Mouse (Mus musculus) liver, adult 2 months (tissue): ENCODE measurements around the gene Gm2174. TPM values are rescaled to one million over a fixed set of nuclear protein-coding genes. Genes with fewer than 3 reads are reported as not detected.

Source experiments
- DNase-seq: peaks from one replicate; pipeline ENCODE4 v3.0.0-alpha.2; 2011; ENCODE audit warnings: low read depth, low spot score; ENCODE audit errors: extremely low read depth
- H3K27ac ChIP-seq: fragments of 200-500 bp; replicated peaks from 2 replicates; pipeline ENCODE4 v1.5.1; 2012; ENCODE audit warnings: low read depth, mild to moderate bottlenecking, control low read depth, inconsistent platforms, low read length; ENCODE audit not compliant: insufficient read depth
- H3K27me3 ChIP-seq: fragments of 200-500 bp; 2 replicates; pipeline ENCODE4 v1.6.1; 2012; ENCODE audit warnings: mild to moderate bottlenecking, moderate library complexity, low read length, inconsistent platforms; ENCODE audit not compliant: control insufficient read depth, insufficient read depth
- H3K36me3 ChIP-seq: fragments of 200-500 bp; 2 replicates; pipeline ENCODE4 v1.6.1; 2012; ENCODE audit warnings: low read length, inconsistent platforms; ENCODE audit not compliant: control insufficient read depth, insufficient read depth
- H3K4me1 ChIP-seq: fragments of 200-500 bp; 2 replicates; pipeline ENCODE4 v1.6.1; 2011; ENCODE audit warnings: low read length; ENCODE audit not compliant: control insufficient read depth, insufficient read depth
- H3K4me3 ChIP-seq: fragments of 200-500 bp; 2 replicates; pipeline ENCODE4 v1.5.1; 2011; ENCODE audit warnings: low read depth, mild to moderate bottlenecking, control low read depth, low read length, moderate library complexity; ENCODE audit not compliant: insufficient read depth
- H3K79me2 ChIP-seq: fragments of 200-500 bp; 2 replicates; pipeline ENCODE4 v1.6.1; 2012; ENCODE audit warnings: inconsistent platforms, mild to moderate bottlenecking, low read length, moderate library complexity; ENCODE audit not compliant: control insufficient read depth, insufficient read depth
- H3K9ac ChIP-seq: fragments of 200-500 bp; 2 replicates; pipeline ENCODE4 v1.6.1; 2012; ENCODE audit warnings: low read depth, mild to moderate bottlenecking, control low read depth, inconsistent platforms, low read length
- CTCF ChIP-seq: fragments of 200-500 bp; IDR thresholded peaks from 2 replicates; pipeline ENCODE4 v1.5.1; 2011; ENCODE audit warnings: low read depth, low read length, control low read depth
- POLR2A ChIP-seq: fragments of 200-500 bp; IDR thresholded peaks from 2 replicates; pipeline ENCODE4 v1.6.1; 2011; ENCODE audit warnings: low read length, control low read depth; ENCODE audit not compliant: insufficient read depth; ENCODE audit errors: extremely low read depth
- WGBS: fragments of 180-500 bp; shearing (Covaris S2); methylation state at CpG from one replicate; pipeline ENCODE4 v1.1.7; 2018; 5-methylcytosine and 5-hydroxymethylcytosine counted together
- polyA plus RNA-seq: library from polyadenylated mRNA; depleted of rRNA; stranded (reverse); fragments of >200 nt; gene quantifications from 2 replicates; pipeline ENCODE4 v1.2.3, GENCODE M21; 2012; rRNA removed
- total RNA-seq: library from RNA; depleted of rRNA; stranded (reverse); fragments of >200 nt; gene quantifications from 2 replicates; pipeline ENCODE4 v1.2.3, GENCODE M21; 2014; rRNA removed

Gene Gm2174
- total and polyA plus RNA-seq, 2 experiments = not detected

DNA sequence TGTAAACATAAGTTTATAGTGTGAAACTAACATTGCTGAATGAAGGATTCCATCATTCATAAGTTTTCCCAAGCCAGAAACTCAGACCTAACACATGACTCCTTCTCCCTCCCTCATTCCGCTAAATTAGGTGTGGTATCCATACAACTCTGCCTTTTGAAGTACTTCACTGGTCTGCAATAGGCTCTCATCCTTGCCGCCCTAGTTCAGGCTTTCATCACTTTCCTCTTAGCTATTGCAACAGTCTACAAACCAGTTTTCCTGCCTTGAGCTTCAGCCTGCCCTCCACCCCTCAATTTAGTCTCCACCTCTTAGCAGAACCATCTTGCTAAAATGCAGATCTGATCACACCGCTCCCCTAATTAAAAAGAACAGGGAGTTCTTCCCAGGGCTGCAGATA is 29.8 kb downstream of the Gm2174 start:
- WGBS = 95% methylated on average over 3 of the region's 3 CpGs
- Histone ChIP-seq H3K9ac (no peak overlapping the region), H3K27me3 (no peaks in the 10 kb centered on the region), H3K4me1 (no peaks in the 10 kb centered on the region), H3K79me2 (no peaks in the 10 kb centered on the region), H3K4me3 (no peak overlapping the region), H3K27ac (no peak overlapping the region), H3K36me3 (no peaks in the 10 kb centered on the region)
- DNase-seq = no peak
- no peak for TF ChIP-seq POLR2A
- no peak for TF ChIP-seq CTCF

GRCm38 (mm10) chrX:56481906-56482305 is 34.1 kb downstream of the Gm2174 start:
- H3K9ac ChIP-seq = no peak overlapping the region
- no peaks in the 10 kb centered on the region for H3K27me3 ChIP-seq
- TF ChIP-seq POLR2A = no peak
- no peak for TF ChIP-seq CTCF
- no peaks in the 10 kb centered on the region for H3K79me2 ChIP-seq
- DNase-seq = peak; percentile 17
- no peaks in the 10 kb centered on the region for H3K4me1 ChIP-seq
- H3K4me3 ChIP-seq = no peak overlapping the region
- no peaks in the 10 kb centered on the region for H3K36me3 ChIP-seq
- H3K27ac ChIP-seq = no peak overlapping the region
- 89% methylated on average over 3 of the region's 3 CpGs for WGBS

- 5% methylated on average over 1 of the region's 1 CpGs for whole genome bisulfite sequencing
These were observed 42.0 kb downstream of the Gm2174 start for GRCm38 (mm10) chrX:56489758-56490157.

DNA sequence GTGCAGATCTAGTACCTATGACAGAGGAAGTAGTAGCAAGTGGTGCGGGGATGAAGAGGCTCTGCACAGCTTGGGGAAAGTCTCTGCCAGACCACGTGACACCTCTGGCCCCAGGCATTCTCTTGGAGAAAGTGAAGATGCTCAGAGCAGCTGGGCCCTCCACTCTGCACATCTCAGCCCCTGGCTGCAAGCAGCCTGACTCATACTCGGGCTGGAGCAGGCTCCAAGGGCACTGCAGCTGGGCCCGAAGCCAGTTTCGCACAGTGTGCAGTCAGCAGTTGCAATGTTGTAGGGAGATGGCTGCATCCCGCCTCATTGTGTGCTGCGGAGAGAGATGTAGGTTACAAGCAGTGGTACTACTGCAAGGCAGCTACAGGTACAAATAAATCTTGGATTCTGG is 49.5 kb downstream of the Gm2174 start:
- H3K4me3 ChIP-seq = no peak overlapping the region
- no peak overlapping the region for H3K27ac ChIP-seq
- 82% methylated on average over 7 of the region's 7 CpGs for WGBS
- no peak for DNase-seq
- H3K27me3 ChIP-seq = no peaks in the 10 kb centered on the region
- H3K36me3 ChIP-seq = no peaks in the 10 kb centered on the region
- H3K4me1 ChIP-seq = no peaks in the 10 kb centered on the region
- no peaks in the 10 kb centered on the region for H3K79me2 ChIP-seq
- no peak overlapping the region for H3K9ac ChIP-seq
- TF ChIP-seq CTCF (no peak), POLR2A (no peak)

More at GRCm38 (mm10) chrX:56489758-56490157, 42.0 kb downstream of the Gm2174 start:
- H3K4me1 ChIP-seq = no peaks in the 10 kb centered on the region
- no peaks in the 10 kb centered on the region for H3K36me3 ChIP-seq
- H3K9ac ChIP-seq = no peak overlapping the region
- peak; percentile 33; the same call in 1 of the 2 replicates for TF ChIP-seq CTCF
- no peak for TF ChIP-seq POLR2A
- peak; percentile 46 for DNase-seq
- H3K27ac ChIP-seq = no peak overlapping the region
- H3K79me2 ChIP-seq = no peaks in the 10 kb centered on the region
- H3K4me3 ChIP-seq = no peak overlapping the region
- H3K27me3 ChIP-seq = no peaks in the 10 kb centered on the region

Other genes starting within 250 kb of the Gm2174 start
- gene Gm773, start 235.1 kb upstream of the Gm2174 start, total RNA-seq = not detected in 2 replicates
- gene Gm773, start 235.1 kb upstream of the Gm2174 start, polyA plus RNA-seq = not detected in 2 replicates
- 0.37 and 0.54 TPM in 2 replicates for gene Zfp449, start 101.6 kb upstream of the Gm2174 start, total RNA-seq
- 0.04 and 0.10 TPM in 2 replicates for gene Zfp449, start 101.6 kb upstream of the Gm2174 start, polyA plus RNA-seq
- 0.07 and 0.09 TPM in 2 replicates for gene Smim10l2a, start 73.4 kb upstream of the Gm2174 start, total RNA-seq
- 0.05 and 0.12 TPM in 2 replicates for gene Smim10l2a, start 73.4 kb upstream of the Gm2174 start, polyA plus RNA-seq
- gene Ints6l, start 6.9 kb downstream of the Gm2174 start, total RNA-seq = 2.9 and 3.1 TPM in 2 replicates
- 0.81 and 1.2 TPM in 2 replicates for gene Ints6l, start 6.9 kb downstream of the Gm2174 start, polyA plus RNA-seq
- gene Gm10477, start 76.8 kb downstream of the Gm2174 start, total RNA-seq = not detected in 2 replicates
- not detected in 2 replicates for gene Gm10477, start 76.8 kb downstream of the Gm2174 start, polyA plus RNA-seq
- gene Gm648, start 101.6 kb downstream of the Gm2174 start, total RNA-seq = not detected in 2 replicates
- gene Gm648, start 101.6 kb downstream of the Gm2174 start, polyA plus RNA-seq = not detected in 2 replicates
- 12.5 and 14.8 TPM in 2 replicates for gene Mmgt1, start 150.1 kb downstream of the Gm2174 start, total RNA-seq
- 4.3 and 4.6 TPM in 2 replicates for gene Mmgt1, start 150.1 kb downstream of the Gm2174 start, polyA plus RNA-seq
- 7.8 and 11.1 TPM in 2 replicates for gene Slc9a6, start 161.8 kb downstream of the Gm2174 start, total RNA-seq
- 11.2 and 11.5 TPM in 2 replicates for gene Slc9a6, start 161.8 kb downstream of the Gm2174 start, polyA plus RNA-seq